Mouse (Mus musculus): ENCODE measurements at regions not wholly inside any gene's neighbourhood (a gene's known extent, or its start where the extent isn't known, plus 50 kb on each side); places are given as distances from the start of the nearest gene placed in this dataset.

DNA sequence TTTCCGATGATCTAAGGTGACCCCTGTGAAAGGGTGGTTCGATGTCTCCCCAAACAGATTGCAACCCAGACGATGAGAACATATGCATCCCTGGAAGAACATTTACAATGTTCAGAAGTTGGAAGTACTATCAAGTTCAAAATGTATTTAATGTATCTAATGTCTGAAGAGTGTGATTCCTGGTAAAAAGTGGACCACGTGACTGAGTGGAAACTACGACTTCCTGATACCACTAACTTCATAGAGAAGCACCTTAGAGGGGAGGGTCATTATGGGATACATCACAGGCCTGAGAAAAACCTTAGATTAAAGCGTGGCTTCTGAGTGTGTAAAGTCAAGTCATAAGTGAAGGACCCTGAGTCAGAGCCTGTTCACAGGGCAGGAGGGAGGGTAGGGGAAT, 82.1 kb downstream of the Qrsl1 start:
- H3K4me3 ChIP-seq (replicated peaks): no peak overlapping the region
- H3K4me2 ChIP-seq: no peak overlapping the region
- no peaks in the 10 kb centered on the region for H3K9me3 ChIP-seq (replicated peaks)
- WGBS: 92% methylated on average over 6 of the region's 6 CpGs
- H3K36me3 ChIP-seq: no peaks in the 10 kb centered on the region
- no peaks in the 10 kb centered on the region for H3K4me1 ChIP-seq
- no peak overlapping the region for H3K27ac ChIP-seq (replicated peaks)
- no peak for ATAC-seq (ENCODE audit: low FRiP score)
- no peak overlapping the region for H3K9ac ChIP-seq (replicated peaks)
- H3K27me3 ChIP-seq (replicated peaks): no peaks in the 10 kb centered on the region

DNA sequence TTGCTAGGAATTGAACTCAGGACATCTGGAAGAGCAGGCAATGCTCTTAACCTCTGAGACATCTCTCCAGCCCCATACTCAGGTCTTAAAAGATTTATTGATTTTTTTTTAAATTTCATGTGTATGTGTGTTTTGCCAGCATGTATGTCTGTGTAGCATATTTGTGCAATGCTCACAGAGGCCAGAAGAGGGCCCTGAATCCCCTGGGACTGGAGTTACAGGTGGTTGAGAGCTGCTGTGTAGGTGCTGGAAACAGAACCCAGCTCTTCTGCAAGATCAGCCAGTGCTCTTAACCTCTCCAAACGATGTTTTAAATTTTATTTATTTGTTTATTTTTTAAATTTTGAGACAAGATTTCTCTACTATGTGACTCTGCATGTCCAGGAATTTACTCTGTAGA, 78.9 kb downstream of the Qrsl1 start:
- no peak overlapping the region for H3K4me3 ChIP-seq (replicated peaks)
- WGBS: 93% methylated on average over 1 of the region's 1 CpGs
- no peak overlapping the region for H3K9ac ChIP-seq (replicated peaks)
- H3K4me2 ChIP-seq: no peak overlapping the region
- no peaks in the 10 kb centered on the region for H3K36me3 ChIP-seq
- H3K4me1 ChIP-seq: no peaks in the 10 kb centered on the region
- no peaks in the 10 kb centered on the region for H3K9me3 ChIP-seq (replicated peaks)
- H3K27ac ChIP-seq (replicated peaks): no peak overlapping the region
- H3K27me3 ChIP-seq (replicated peaks): no peaks in the 10 kb centered on the region
- no peak for ATAC-seq (ENCODE audit: low FRiP score)

DNA sequence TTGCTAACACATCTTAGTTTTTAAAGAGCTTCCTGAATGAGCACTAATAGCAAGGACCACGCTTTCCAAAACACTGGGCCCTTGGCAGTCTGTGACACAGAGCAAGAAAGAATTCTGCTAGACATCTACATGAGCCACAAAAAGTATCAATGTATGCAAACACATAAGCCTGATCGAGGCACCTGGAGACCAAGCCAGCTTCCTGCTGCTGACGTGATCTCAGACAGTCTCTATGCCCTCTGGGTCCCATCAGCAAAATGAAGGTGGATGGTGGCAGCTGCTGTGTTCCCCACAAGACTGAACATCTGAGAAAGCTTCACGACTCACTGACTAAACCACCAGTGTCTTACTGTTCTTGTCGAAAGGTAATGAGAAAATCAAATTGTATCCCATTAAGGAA, 77.5 kb downstream of the Qrsl1 start:
- no peak overlapping the region for H3K4me3 ChIP-seq (replicated peaks)
- H3K27ac ChIP-seq (replicated peaks): no peak overlapping the region
- H3K27me3 ChIP-seq (replicated peaks): no peaks in the 10 kb centered on the region
- ATAC-seq (ENCODE audit: low FRiP score): no peak
- no peaks in the 10 kb centered on the region for H3K36me3 ChIP-seq
- no peaks in the 10 kb centered on the region for H3K4me1 ChIP-seq
- 60% methylated on average over 5 of the region's 5 CpGs for WGBS
- no peaks in the 10 kb centered on the region for H3K9me3 ChIP-seq (replicated peaks)
- no peak overlapping the region for H3K4me2 ChIP-seq
- H3K9ac ChIP-seq (replicated peaks): no peak overlapping the region

All from neural tube, embryonic 15.5 days (tissue).